Mouse (Mus musculus) C2C12 (cell line): ENCODE results near the gene Med23.

Source experiments
- CEBPB ChIP-seq: IDR thresholded peaks from one replicate; pipeline ENCODE4 v1.6.1; 2011; ENCODE audit warnings: low read depth, mild to moderate bottlenecking, control low read depth, moderate library complexity
- CTCF ChIP-seq: IDR thresholded peaks from one replicate; pipeline ENCODE4 v1.5.1; 2011; ENCODE audit not compliant: control insufficient read depth, insufficient read depth, insufficient read length
- MAX ChIP-seq: IDR thresholded peaks from one replicate; pipeline ENCODE4 v1.6.1; 2011; ENCODE audit warnings: mild to moderate bottlenecking, control low read depth
- USF1 ChIP-seq: IDR thresholded peaks from one replicate; pipeline ENCODE4 v1.6.1; 2011; ENCODE audit warnings: low read depth, mild to moderate bottlenecking, control low read depth, moderate library complexity

DNA sequence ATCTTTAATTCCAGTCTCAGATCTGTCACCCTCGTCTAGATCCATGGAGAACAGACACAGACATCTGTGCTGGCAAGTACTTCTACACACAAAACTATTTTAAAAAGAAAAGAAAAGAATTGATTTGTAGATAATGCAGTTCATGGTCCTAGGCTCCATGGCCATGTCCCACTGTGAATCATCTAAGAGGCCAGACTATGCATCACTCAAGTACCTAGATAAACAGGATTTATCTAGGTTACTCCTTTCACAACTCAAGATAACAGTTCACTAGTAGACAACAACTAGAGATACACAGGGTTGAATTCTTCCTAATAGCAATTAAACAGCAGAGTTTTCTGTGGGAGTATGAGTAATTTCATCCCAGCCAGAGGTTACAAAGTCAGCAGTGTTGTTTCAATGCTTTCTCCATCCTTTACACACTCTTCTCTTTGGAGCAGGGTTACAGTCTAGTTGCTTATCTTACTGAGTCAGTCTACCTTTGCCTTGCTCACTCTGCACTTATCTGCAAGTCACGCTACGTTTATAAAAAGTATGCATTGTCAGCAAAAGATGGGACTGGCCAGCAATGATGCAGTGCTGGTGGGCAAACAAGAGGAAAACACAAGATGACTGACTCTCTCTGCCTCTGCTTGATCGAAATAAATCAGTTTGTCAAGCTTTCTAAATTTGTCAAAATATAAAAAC is 47.7 kb upstream of the Med23 start:
- TF ChIP-seq CTCF = no peak
- TF ChIP-seq CEBPB = no peak
- no peak for TF ChIP-seq USF1
- no peak for TF ChIP-seq MAX
